Mouse (Mus musculus) cerebellum, postnatal 14 days (tissue): ENCODE data around the gene Gm13279.
"Not testable (repeated sequence)": the region's sequence is repeated elsewhere in the genome, so short reads cannot be mapped to it uniquely, and the experiment has no call there.

ENCODE experiments used
- DNase-seq, 2 experiments: peaks; one replicate each; pipeline ENCODE4 v3.0.0; 2021; ENCODE audit warnings: mixed read lengths in 2 of 2

The Gm13279 gene

DNA sequence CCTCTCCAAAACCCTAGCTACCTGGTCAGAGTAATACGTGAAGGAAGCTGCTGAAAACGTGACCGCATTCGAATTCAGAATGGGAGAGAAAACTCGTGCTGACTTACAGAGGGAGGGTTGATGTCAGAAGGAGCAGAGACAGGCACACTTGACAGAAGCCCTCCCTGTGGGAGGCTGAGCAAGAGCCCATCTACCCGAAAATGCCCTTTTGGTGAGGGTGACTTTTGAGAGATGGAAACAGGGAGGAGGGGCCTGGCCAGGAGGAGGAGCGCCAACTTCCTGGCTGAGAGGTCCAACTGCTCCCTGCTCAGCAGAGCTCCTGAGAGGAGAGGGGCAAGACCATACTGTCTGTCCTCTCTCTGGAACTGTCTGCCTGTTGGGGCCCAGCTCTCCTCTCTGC is 2.2 kb downstream of the Gm13279 start, which contains the start of gene Gm13285:
TSS of gene Gm13285 (plus strand) at position 301 of the 400 bp plus-strand sequence.
- DNase-seq, result not testable (repeated sequence)

- DNase-seq, result not testable (repeated sequence)
These were observed 5.8 kb downstream of the Gm13279 start, which contains the start of gene Gm13287 for GRCm38 (mm10) chr4:88802954-88803353. Gene Gm13287, plus strand, starts transcription at chr4:88803254.

DNA sequence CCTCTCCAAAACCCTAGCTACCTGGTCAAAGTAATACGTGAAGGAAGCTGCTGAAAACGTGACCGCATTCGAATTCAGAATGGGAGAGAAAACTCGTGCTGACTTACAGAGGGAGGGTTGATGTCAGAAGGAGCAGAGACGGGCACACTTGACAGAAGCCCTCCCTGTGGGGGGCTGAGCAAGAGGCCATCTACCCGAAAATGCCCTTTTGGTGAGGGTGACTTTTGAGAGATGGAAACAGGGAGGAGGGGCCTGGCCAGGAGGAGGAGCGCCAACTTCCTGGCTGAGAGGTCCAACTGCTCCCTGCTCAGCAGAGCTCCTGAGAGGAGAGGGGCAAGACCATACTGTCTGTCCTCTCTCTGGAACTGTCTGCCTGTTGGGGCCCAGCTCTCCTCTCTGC is 8.0 kb downstream of the Gm13279 start, which contains the start of gene Gm13288:
TSS of gene Gm13288 (plus strand) at position 301 of the 400 bp plus-strand sequence.
- not testable (repeated sequence) for DNase-seq

DNA sequence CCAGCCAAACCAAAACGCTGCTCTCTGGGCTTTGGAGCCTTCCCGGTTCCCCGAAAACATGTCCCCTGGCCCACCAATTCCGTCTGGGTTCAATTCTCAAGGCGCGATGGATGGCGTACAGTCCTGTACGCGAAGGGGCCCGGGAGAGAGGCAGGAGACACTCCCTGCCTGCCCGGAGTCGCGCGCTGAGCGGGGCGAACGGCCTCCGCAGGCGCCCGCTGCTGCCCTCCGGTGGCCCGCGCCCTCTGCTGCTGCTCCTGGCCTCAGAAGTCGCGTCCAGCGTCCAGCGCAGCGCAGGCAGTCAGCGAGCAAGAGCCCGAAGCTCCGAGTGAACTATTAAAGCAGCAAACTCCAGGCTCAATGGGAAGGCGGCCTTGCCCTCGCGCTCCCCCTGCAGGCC is 8.6 kb downstream of the Gm13279 start:
- DNase-seq, result not testable (repeated sequence)

GRCm38 (mm10) chr4:88815928-88816327 is 18.7 kb downstream of the Gm13279 start, which contains the start of gene Ifna7:
Gene Ifna7, plus strand, starts transcription at chr4:88816228.
- no peak for DNase-seq

- DNase-seq, result no peak
These were observed 22.5 kb downstream of the Gm13279 start, which contains the start of gene Ifna11 for GRCm38 (mm10) chr4:88819659-88820058. Gene Ifna11, plus strand, starts transcription at chr4:88819959.

GRCm38 (mm10) chr4:88822995-88823394 is 25.8 kb downstream of the Gm13279 start:
- peak; percentile 15 to 33 for DNase-seq

- not testable (repeated sequence) for DNase-seq
These were observed 29.9 kb downstream of the Gm13279 start, which contains the start of gene Ifna6 for GRCm38 (mm10) chr4:88827116-88827515. Gene Ifna6, plus strand, starts transcription at chr4:88827416.

GRCm38 (mm10) chr4:88830523-88830922 is 33.3 kb downstream of the Gm13279 start:
- peak; percentile 20 to 32 for DNase-seq

- not testable (repeated sequence) for DNase-seq
These were observed 38.0 kb downstream of the Gm13279 start, which contains the start of gene Ifna5 for GRCm38 (mm10) chr4:88835225-88835624. Gene Ifna5, plus strand, starts transcription at chr4:88835525.

- peak; percentile 5 to 14 for DNase-seq
These were observed 41.6 kb downstream of the Gm13279 start for GRCm38 (mm10) chr4:88838828-88839227.

DNA sequence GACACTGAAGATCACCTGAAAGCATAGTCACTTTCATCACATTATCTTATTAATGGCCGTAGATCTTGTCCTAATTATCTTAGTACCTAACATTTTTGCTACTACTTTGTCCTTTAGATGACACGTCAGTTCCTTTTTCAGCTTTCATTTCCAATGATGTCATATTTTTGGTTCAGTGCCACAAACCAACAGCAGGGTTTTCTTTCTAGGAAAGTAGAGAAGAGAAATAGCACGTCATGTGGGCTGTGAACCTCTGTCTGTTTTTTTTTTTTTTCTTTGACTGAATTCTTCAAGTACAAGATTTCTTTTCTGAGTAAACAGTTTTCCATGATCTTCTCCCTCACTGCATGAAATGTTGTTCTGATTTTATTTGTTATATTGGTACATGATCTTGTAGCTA is 42.9 kb downstream of the Gm13279 start:
- DNase-seq, result no peak

GRCm38 (mm10) chr4:88841438-88841911 is 44.3 kb downstream of the Gm13279 start, which contains the start of gene Ifna4:
Gene Ifna4, plus strand, starts transcription at chr4:88841861.
- no peak for DNase-seq

DNA sequence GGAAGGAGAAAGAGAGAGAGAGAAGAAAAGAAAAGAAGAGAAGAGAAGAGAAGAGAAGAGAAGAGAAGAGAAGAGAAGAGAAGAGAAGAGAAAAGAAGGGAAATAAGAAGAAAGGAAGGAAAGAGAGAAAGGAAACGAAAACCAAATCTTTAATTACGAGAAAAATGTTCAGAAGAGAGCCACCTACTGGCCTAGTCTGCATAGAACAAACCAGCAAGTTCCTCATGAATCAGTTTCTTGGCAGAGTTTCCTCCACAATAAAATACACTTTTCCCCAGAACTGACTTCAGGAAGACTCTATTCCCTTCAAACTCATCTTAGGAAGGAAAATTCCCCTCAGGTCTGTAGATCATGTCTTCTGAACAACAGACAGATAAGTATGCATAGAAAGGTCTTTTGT is 48.1 kb downstream of the Gm13279 start:
- DNase-seq, result no peak
